Mouse (Mus musculus): Measurements from ENCODE around the gene Chchd5.

- no peak for TF ChIP-seq CTCF (IDR thresholded peaks at IDR 0.05; ENCODE audit: low read depth)
- no peak for TF ChIP-seq EP300 (IDR thresholded peaks at IDR 0.05; ENCODE audit: low read depth)
These were observed 47.3 kb downstream of the Chchd5 start for GRCm38 (mm10) chr2:129176676-129177420.

Data from liver, postnatal 0 days (tissue).